Mouse (Mus musculus): ENCODE results near the gene Ppp2r3c. TPM values are rescaled to one million over a fixed set of nuclear protein-coding genes. Genes with fewer than 3 reads are reported as not detected.
A peak's percentile ranks its signal among the peaks of the same experiment; 100 is the strongest.
"Not testable (repeated sequence)": the region's sequence is repeated elsewhere in the genome, so short reads cannot be mapped to it uniquely, and the experiment has no call there.

The Ppp2r3c gene
- polyA plus RNA-seq, 1 experiment, result 10.2 TPM

GRCm38 (mm10) chr12:55272243-55272642 is 30.6 kb downstream of the Ppp2r3c start:
- TF ChIP-seq POLR2A (IDR thresholded peaks at IDR 0.05; ENCODE audit: control insufficient read depth, low read depth, low read length) (no peak), CTCF (IDR thresholded peaks at IDR 0.05; ENCODE audit: control insufficient read depth, insufficient read depth, insufficient replicate concordance, low read depth, low read length) (no peak)
- Histone ChIP-seq H3K27ac (ENCODE audit: control insufficient read depth, insufficient read depth, low read depth, low read length) (no peak overlapping the region), H3K36me3 (ENCODE audit: control insufficient read depth, insufficient read depth, low read length) (no peaks in the 10 kb centered on the region), H3K4me3 (ENCODE audit: control insufficient read depth, low read depth, low read length) (no peak overlapping the region), H3K27me3 (ENCODE audit: control insufficient read depth, insufficient read depth, low read length) (no peaks in the 10 kb centered on the region), H3K4me1 (ENCODE audit: control insufficient read depth, insufficient read depth, low read length) (no peaks in the 10 kb centered on the region)

DNA sequence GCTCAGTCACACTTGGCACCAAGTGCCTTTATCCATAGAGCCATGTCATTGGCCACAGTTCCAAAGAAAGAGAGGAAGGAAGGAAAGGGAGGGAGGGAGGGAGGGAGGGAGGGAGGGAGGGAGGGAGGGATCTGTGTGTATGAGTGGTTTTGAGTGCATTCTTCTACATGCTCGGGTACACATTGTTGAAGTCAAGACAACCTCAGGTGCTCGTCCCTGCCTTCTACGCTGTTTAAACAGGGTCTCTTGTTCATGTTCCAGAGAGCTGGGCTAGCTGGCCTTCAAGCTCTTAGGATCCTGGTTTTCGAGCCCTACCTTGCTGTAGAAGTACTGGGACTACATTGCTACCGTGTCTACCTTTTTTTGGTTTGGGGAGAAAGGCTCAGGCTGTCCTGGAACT is 39.4 kb downstream of the Ppp2r3c start:
- not testable (repeated sequence) for H3K27ac ChIP-seq (ENCODE audit: control insufficient read depth, insufficient read depth, low read depth, low read length); H3K4me3 ChIP-seq (ENCODE audit: control insufficient read depth, low read depth, low read length); H3K27me3 ChIP-seq (ENCODE audit: control insufficient read depth, insufficient read depth, low read length); H3K4me1 ChIP-seq (ENCODE audit: control insufficient read depth, insufficient read depth, low read length); H3K36me3 ChIP-seq (ENCODE audit: control insufficient read depth, insufficient read depth, low read length)

DNA sequence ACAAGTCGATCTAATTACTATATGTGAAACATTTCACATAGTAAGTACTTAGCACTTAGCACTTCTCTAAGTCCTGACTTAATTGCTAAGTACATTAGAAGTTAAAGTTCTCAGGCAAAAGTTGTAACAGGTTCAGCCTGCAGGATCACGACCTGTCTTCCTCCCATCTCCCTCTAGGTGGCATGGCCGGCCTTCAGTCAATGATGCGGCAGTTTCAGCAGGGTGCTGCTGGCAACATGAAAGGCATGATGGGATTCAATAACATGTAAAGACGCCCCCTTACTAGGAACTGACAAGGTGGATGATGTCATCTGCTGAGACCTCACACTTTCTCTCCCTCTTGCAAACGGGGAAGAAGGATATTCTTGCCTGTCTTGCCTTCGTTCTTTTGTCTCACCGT is 40.8 kb downstream of the Ppp2r3c start:
- H3K4me1 ChIP-seq (ENCODE audit: control insufficient read depth, insufficient read depth, low read length); H3K4me3 ChIP-seq (ENCODE audit: control insufficient read depth, low read depth, low read length); H3K27me3 ChIP-seq (ENCODE audit: control insufficient read depth, insufficient read depth, low read length); H3K36me3 ChIP-seq (ENCODE audit: control insufficient read depth, insufficient read depth, low read length); H3K27ac ChIP-seq (ENCODE audit: control insufficient read depth, insufficient read depth, low read depth, low read length): not testable (repeated sequence)

DNA sequence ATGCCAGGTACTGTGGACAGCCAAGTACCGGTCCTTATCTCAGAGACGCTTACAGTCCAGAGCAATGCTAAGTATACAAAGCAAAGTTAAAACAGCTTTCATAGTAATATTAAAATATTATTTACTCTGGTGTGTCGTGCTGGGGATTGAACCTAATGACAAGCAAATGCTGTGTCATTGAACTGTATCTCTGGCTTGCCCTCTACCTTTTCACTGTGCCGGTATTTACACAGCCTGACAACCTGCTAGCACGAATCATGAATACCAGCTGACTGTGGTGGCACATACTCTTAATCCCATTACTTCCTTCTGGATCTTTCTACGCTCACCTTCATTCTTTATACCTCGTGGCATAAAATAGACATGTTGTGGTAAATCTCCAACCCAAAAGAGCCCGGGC is 60.6 kb downstream of the Ppp2r3c start:
- H3K4me1 ChIP-seq (ENCODE audit: control insufficient read depth, insufficient read depth, low read length); H3K4me3 ChIP-seq (ENCODE audit: control insufficient read depth, low read depth, low read length); H3K27ac ChIP-seq (ENCODE audit: control insufficient read depth, insufficient read depth, low read depth, low read length); H3K27me3 ChIP-seq (ENCODE audit: control insufficient read depth, insufficient read depth, low read length); H3K36me3 ChIP-seq (ENCODE audit: control insufficient read depth, insufficient read depth, low read length): not testable (repeated sequence)

GRCm38 (mm10) chr12:55230520-55230861 is 72.3 kb downstream of the Ppp2r3c start:
- H3K27ac ChIP-seq (ENCODE audit: control insufficient read depth, insufficient read depth, low read depth, low read length); H3K4me1 ChIP-seq (ENCODE audit: control insufficient read depth, insufficient read depth, low read length); H3K27me3 ChIP-seq (ENCODE audit: control insufficient read depth, insufficient read depth, low read length); H3K36me3 ChIP-seq (ENCODE audit: control insufficient read depth, insufficient read depth, low read length): not testable (repeated sequence)
- H3K4me3 ChIP-seq (ENCODE audit: control insufficient read depth, low read depth, low read length), result peak overlapping the region; percentile 76

GRCm38 (mm10) chr12:55229626-55230519 is 72.9 kb downstream of the Ppp2r3c start, which contains the start of gene Srp54c:
Gene Srp54c, plus strand, starts transcription at chr12:55230168.
- not testable (repeated sequence) for H3K27me3 ChIP-seq (ENCODE audit: control insufficient read depth, insufficient read depth, low read length); H3K4me1 ChIP-seq (ENCODE audit: control insufficient read depth, insufficient read depth, low read length); H3K36me3 ChIP-seq (ENCODE audit: control insufficient read depth, insufficient read depth, low read length); H3K27ac ChIP-seq (ENCODE audit: control insufficient read depth, insufficient read depth, low read depth, low read length)
- H3K4me3 ChIP-seq (ENCODE audit: control insufficient read depth, low read depth, low read length), result peak within 1 kb of the TSS; percentile 76

Other genes with a start within 250 kb of the Ppp2r3c start
- 6.9 and 8.6 TPM in 2 replicates for gene 2700097O09Rik, start 222.9 kb downstream of the Ppp2r3c start, polyA plus RNA-seq (2012; rRNA removed)
- 19.5 and 20.1 TPM in 2 replicates for gene Srp54a, start 222.7 kb downstream of the Ppp2r3c start, polyA plus RNA-seq (2012; rRNA removed)
- gene Fam177a, start 178.5 kb downstream of the Ppp2r3c start, polyA plus RNA-seq (2012; rRNA removed), result 29.4 and 39.8 TPM in 2 replicates
- 31.5 and 32.9 TPM in 2 replicates for gene Srp54b, start 147.9 kb downstream of the Ppp2r3c start, polyA plus RNA-seq (2012; rRNA removed)
- gene 1700047I17Rik2, start 103.4 kb downstream of the Ppp2r3c start, polyA plus RNA-seq (2012; rRNA removed), result not detected in 2 replicates
- 29.0 and 38.4 TPM in 2 replicates for gene Srp54c, start 72.8 kb downstream of the Ppp2r3c start, polyA plus RNA-seq (2012; rRNA removed)
- gene 1110008L16Rik, start 3.4 kb downstream of the Ppp2r3c start, polyA plus RNA-seq (2012; rRNA removed), result 5.0 and 5.8 TPM in 2 replicates
- gene Psma6, start 81.2 kb upstream of the Ppp2r3c start, polyA plus RNA-seq (2012; rRNA removed), result 448 and 538 TPM in 2 replicates
- gene Nfkbia, start 189.6 kb upstream of the Ppp2r3c start, polyA plus RNA-seq (2012; rRNA removed), result 24.4 and 31.2 TPM in 2 replicates

Measured in testis, adult 2 months (tissue).